Mouse (Mus musculus) hindbrain, embryonic 15.5 days (tissue): ENCODE data around the gene Capn7. TPM values are rescaled to one million over a fixed set of nuclear protein-coding genes. Genes with fewer than 3 reads are reported as not detected.

Experiments used
- ATAC-seq: fragments of 200-750 bp; cut with Nextera tagmentation; 2 replicates; pipeline ENCODE4 v1.8.0; 2017; ENCODE audit warnings: low read depth, moderate number of reproducible peaks, moderate TSS enrichment; ENCODE audit not compliant: low FRiP score
- H3K27ac ChIP-seq: fragments of 300-500 bp; sonication (generic); replicated peaks from 2 replicates; pipeline ENCODE4 v1.5.1; 2015; ENCODE audit warnings: mild to moderate bottlenecking, inconsistent platforms
- H3K27me3 ChIP-seq: fragments of 300-500 bp; sonication (generic); 2 replicates; pipeline ENCODE4 v1.6.1; 2015; ENCODE audit warnings: control low read depth, inconsistent platforms
- H3K36me3 ChIP-seq: fragments of 300-500 bp; sonication (generic); 2 replicates; pipeline ENCODE4 v1.6.1; 2015; ENCODE audit warnings: control low read depth, inconsistent platforms
- H3K4me1 ChIP-seq: fragments of 300-500 bp; sonication (generic); replicated peaks from 2 replicates; pipeline ENCODE4 v1.6.1; 2015; ENCODE audit warnings: control low read depth, inconsistent platforms
- H3K4me2 ChIP-seq: fragments of 300-500 bp; sonication (generic); 2 replicates; pipeline ENCODE4 v1.6.1; 2015; ENCODE audit warnings: moderate library complexity, mild to moderate bottlenecking, inconsistent platforms
- H3K4me3 ChIP-seq: fragments of 300-500 bp; sonication (generic); 2 replicates; pipeline ENCODE4 v1.5.1; 2015; ENCODE audit warnings: mild to moderate bottlenecking, inconsistent platforms
- H3K9ac ChIP-seq: fragments of 300-500 bp; sonication (generic); 2 replicates; pipeline ENCODE4 v1.6.1; 2015; ENCODE audit warnings: inconsistent platforms
- H3K9me3 ChIP-seq: fragments of 300-500 bp; sonication (generic); 2 replicates; pipeline ENCODE4 v1.6.1; 2016; ENCODE audit warnings: control low read depth, inconsistent platforms
- WGBS: fragments of 180-500 bp; shearing (Covaris S2); methylation state at CpG from one replicate; pipeline ENCODE4 v1.1.7; 2015; 5-methylcytosine and 5-hydroxymethylcytosine counted together
- polyA plus RNA-seq: library from polyadenylated mRNA; unstranded; fragments of >200 nt; fragmentation: Nextera tagmentation; extraction: Ambion mirVana; gene quantifications from 2 replicates; pipeline ENCODE4 v1.2.1, GENCODE M21; 2015

Capn7 gene
- polyA plus RNA-seq, 1 experiment from 2014 or later: 83.1 TPM

DNA sequence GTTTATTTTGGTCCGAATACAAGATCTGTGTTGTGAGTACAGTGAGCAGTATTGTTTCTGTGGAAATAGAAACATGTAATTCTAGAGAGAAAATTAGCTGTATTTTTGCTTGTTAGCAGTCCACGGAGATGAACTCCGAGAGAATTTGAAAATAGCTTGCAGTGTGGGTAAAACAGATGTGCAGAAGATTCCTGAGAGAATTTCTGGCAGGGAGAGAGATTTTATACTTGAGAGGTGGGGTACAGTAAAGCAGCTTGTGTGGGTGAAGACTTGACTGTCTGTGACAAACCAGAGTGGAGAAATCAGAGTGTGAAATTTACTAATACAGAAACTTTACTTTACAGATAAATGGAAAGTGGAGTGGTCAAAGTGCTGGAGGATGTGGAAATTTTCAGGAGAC lies 32.9 kb downstream of the Capn7 start:
- Histone ChIP-seq H3K9me3 (no peaks in the 10 kb centered on the region), H3K27me3 (no peaks in the 10 kb centered on the region), H3K4me2 (no peak overlapping the region), H3K9ac (no peak overlapping the region), H3K4me3 (no peak overlapping the region), H3K36me3 (peaks cover 78% of the 10 kb centered on the region), H3K27ac (no peak overlapping the region), H3K4me1 (no peaks in the 10 kb centered on the region)
- ATAC-seq: no peak
- 83% methylated on average over 3 of the region's 3 CpGs for WGBS

DNA sequence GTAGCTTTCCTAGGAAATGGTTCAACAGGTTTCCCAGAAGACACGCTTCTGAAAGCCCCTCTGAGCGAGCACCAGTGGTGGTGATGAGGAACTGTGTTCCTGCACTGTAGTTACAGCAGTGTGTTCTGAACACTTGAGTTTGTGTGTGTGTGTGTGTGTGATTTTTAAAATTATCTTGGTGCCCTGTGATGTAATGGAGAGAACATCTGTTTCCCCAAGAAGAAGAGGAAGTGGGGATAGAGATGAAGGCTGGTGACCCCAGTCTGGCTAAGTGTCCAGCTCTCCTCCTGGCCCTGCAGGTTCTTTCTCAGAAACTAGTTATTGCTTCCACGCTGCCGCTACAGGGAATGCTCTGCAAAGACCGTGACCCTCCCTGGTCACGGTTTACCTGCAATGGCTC lies 38.0 kb downstream of the Capn7 start:
- 93% methylated on average over 6 of the region's 6 CpGs for WGBS

GRCm38 (mm10) chr14:31376331-31376730 lies 39.9 kb downstream of the Capn7 start:
- H3K4me2 ChIP-seq: no peak overlapping the region

More for the DNA sequence above, 38.0 kb downstream of the Capn7 start:
- Histone ChIP-seq H3K4me1 (no peaks in the 10 kb centered on the region), H3K36me3 (peaks cover 86% of the 10 kb centered on the region), H3K27ac (no peak overlapping the region), H3K9ac (no peak overlapping the region), H3K4me3 (no peak overlapping the region), H3K4me2 (no peak overlapping the region), H3K9me3 (no peaks in the 10 kb centered on the region), H3K27me3 (no peaks in the 10 kb centered on the region)
- no peak for ATAC-seq

DNA sequence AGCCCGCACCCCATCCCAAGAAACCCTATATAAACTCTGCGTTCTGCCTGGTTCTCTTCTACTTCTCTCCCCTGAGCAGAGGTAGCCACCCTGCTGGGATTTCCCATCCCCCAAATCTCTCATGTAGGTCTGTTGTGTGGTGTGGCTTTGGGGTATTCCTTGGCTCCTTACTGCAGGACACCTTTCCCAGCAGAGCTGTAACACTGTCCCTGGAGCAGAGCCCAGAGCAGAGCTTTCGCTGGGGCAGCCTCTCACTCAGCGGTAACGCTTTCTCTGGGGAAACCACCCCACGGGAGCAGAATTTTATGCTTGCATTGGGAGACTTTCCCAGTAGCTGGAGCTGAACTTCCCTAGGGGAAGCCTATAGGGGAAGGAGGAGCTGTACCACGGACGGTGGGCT lies 45.8 kb downstream of the Capn7 start:
- Histone ChIP-seq H3K9ac (no peak overlapping the region), H3K27ac (no peak overlapping the region), H3K4me1 (peaks cover 31% of the 10 kb centered on the region), H3K27me3 (no peaks in the 10 kb centered on the region), H3K4me3 (no peak overlapping the region), H3K4me2 (no peak overlapping the region), H3K36me3 (peaks cover 21% of the 10 kb centered on the region), H3K9me3 (no peaks in the 10 kb centered on the region)
- no peak for ATAC-seq
- 90% methylated on average over 8 of the region's 8 CpGs for WGBS

More at GRCm38 (mm10) chr14:31376331-31376730, 39.9 kb downstream of the Capn7 start:
- no peak overlapping the region for H3K9ac ChIP-seq
- peaks cover 67% of the 10 kb centered on the region for H3K36me3 ChIP-seq
- 91% methylated on average over 3 of the region's 3 CpGs for WGBS
- H3K27me3 ChIP-seq: no peaks in the 10 kb centered on the region
- no peaks in the 10 kb centered on the region for H3K4me1 ChIP-seq
- no peaks in the 10 kb centered on the region for H3K9me3 ChIP-seq
- ATAC-seq: no peak
- no peak overlapping the region for H3K4me3 ChIP-seq
- no peak overlapping the region for H3K27ac ChIP-seq

DNA sequence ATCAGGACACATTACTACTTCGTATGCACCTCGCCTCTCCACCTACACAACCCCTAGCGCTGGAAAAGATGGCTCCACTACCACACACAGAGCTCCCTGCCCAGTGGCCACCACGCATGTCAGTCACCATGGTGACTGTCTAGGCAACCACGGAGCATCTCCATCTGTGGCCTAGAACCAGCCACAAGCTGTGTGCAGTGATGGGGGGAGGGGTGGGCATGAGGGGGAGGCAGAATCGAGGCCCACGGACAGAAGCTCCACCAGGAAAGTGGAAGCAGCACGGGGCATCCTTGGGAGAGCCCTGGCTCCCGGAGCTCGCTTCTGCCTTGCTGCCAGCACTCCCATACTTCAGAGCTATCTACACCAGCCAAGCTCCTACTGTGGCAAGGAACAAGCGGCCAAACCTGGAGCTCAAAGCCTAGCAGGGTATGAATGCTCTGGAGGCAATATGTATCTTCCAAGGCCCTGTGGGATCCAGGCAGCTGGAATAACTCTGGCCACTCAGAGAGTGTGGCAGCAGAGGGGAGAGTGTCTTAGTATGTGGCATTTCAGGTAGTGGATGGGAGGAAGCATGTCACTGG lies 47.1 kb downstream of the Capn7 start:
- no peaks in the 10 kb centered on the region for H3K9me3 ChIP-seq
- 61% methylated on average over 11 of the region's 11 CpGs for WGBS
- H3K4me2 ChIP-seq: no peak overlapping the region
- H3K4me1 ChIP-seq: peaks cover 43% of the 10 kb centered on the region
- no peak overlapping the region for H3K9ac ChIP-seq
- no peak for ATAC-seq
- no peaks in the 10 kb centered on the region for H3K27me3 ChIP-seq
- H3K4me3 ChIP-seq: no peak overlapping the region
- H3K36me3 ChIP-seq: peaks cover 9% of the 10 kb centered on the region
- no peak overlapping the region for H3K27ac ChIP-seq

- no peak overlapping the region for H3K4me2 ChIP-seq
- no peak overlapping the region for H3K9ac ChIP-seq
- H3K4me1 ChIP-seq: peaks cover 51% of the 10 kb centered on the region
- ATAC-seq: no peak
- H3K27ac ChIP-seq: 0 out of 2 replicates have a peak overlapping the region, but pooled peaks have one; percentile 16
- no peaks in the 10 kb centered on the region for H3K9me3 ChIP-seq
- WGBS: 56% methylated on average over 13 of the region's 13 CpGs
- no peak overlapping the region for H3K4me3 ChIP-seq
- H3K27me3 ChIP-seq: no peaks in the 10 kb centered on the region
- peaks cover 5% of the 10 kb centered on the region; the same call in 1 of the 2 replicates for H3K36me3 ChIP-seq
Measured at GRCm38 (mm10) chr14:31384366-31385323, 48.2 kb downstream of the Capn7 start.

GRCm38 (mm10) chr14:31385406-31385805 lies 49.0 kb downstream of the Capn7 start:
- WGBS: 95% methylated on average over 5 of the region's 5 CpGs
- ATAC-seq: no peak
- H3K4me2 ChIP-seq: no peak overlapping the region
- H3K27ac ChIP-seq: no peak overlapping the region
- H3K4me1 ChIP-seq: peaks cover 54% of the 10 kb centered on the region
- H3K9ac ChIP-seq: no peak overlapping the region
- no peaks in the 10 kb centered on the region for H3K9me3 ChIP-seq
- H3K36me3 ChIP-seq: peaks cover 5% of the 10 kb centered on the region; the same call in 1 of the 2 replicates
- H3K4me3 ChIP-seq: no peak overlapping the region
- H3K27me3 ChIP-seq: no peaks in the 10 kb centered on the region

- Histone ChIP-seq H3K4me2 (no peak overlapping the region), H3K27me3 (no peaks in the 10 kb centered on the region), H3K36me3 (peaks cover 5% of the 10 kb centered on the region; the same call in 1 of the 2 replicates), H3K4me1 (peaks cover 54% of the 10 kb centered on the region), H3K4me3 (no peak overlapping the region), H3K9me3 (no peaks in the 10 kb centered on the region), H3K9ac (no peak overlapping the region), H3K27ac (no peak overlapping the region)
- ATAC-seq: no peak
- 52% methylated on average over 13 of the region's 13 CpGs for WGBS
Measured at GRCm38 (mm10) chr14:31385977-31386697, 49.7 kb downstream of the Capn7 start.

DNA sequence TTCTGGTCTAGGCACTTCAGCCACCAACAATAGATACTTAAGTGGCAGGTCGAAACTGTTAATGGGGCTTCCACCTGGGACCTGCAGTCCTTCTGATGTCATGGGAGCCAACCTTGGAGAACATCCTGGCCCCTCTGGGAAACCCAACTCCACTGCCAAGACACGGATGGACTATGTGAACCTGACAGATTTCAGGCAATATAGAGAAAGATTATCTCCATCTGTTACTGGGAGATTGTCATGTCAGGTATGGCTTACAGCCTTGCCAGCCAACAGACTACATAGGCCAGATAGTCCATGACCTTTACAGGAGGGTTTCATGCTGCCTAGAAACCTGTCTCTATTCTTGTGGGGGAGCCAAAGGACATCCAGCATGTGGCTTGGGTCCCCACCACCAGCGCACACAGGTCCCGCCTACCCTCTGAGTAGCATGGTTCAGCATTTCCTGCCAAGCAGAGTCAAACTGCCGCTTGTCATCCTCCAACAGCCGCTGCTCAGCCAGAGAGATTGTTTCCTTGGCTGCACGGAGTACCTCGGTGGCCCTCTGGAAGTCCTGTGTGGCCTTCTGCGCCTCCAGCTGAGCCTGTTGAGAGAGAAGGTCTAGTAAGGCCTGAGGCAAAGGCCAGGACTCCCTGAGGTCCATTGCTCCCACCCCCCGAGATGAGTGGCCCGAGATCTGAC lies 51.0 kb downstream of the Capn7 start:
- H3K4me2 ChIP-seq: no peak overlapping the region
- H3K4me1 ChIP-seq: peaks cover 54% of the 10 kb centered on the region
- H3K9me3 ChIP-seq: no peaks in the 10 kb centered on the region
- no peaks in the 10 kb centered on the region for H3K27me3 ChIP-seq
- peaks cover 5% of the 10 kb centered on the region; the same call in 1 of the 2 replicates for H3K36me3 ChIP-seq
- no peak for ATAC-seq
- no peak overlapping the region for H3K4me3 ChIP-seq
- H3K27ac ChIP-seq: peak overlapping the region; percentile 23; the same call in 1 of the 2 replicates
- 69% methylated on average over 11 of the region's 11 CpGs for WGBS
- H3K9ac ChIP-seq: no peak overlapping the region

DNA sequence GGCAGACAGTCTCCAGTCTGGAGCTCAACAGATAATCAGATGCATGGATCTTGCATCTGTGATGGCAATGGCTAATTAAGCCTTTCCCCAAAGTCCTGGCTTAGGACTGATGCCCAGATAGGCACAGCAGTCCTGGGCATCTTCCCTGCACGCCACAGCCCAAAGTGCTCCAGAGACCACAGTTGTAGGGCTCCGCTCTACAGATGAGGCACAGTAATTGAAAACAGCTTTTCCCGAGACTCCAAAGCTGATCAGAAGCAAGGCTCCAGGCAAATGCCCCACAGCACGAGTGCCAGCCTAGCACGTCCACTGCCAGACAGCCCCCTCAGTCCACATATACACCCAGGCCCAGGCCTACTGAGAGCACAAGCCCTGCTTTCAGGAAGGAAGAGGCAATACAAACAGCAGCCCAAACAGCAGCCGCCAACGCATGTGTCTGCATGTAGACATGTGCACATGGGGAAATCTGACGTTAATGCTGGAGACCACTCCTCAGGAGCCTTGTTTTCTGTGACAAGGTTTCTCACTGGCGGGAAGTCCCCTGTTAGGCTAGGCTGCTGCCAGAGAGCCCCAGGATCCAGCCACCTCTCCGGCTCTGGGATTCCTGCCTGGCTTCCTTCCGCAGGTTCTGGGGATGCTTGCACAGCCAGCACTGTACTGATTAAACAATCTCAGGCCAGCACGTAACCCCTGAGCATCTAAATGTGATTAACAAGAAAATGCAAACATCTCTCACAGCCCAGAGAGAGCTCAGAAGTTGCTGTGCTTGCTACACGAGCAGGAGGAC lies 51.8 kb downstream of the Capn7 start:
- H3K4me2 ChIP-seq: no peak overlapping the region
- H3K4me1 ChIP-seq: peaks cover 57% of the 10 kb centered on the region
- H3K27me3 ChIP-seq: no peaks in the 10 kb centered on the region
- H3K36me3 ChIP-seq: peaks cover 5% of the 10 kb centered on the region; the same call in 1 of the 2 replicates
- 58% methylated on average over 13 of the region's 13 CpGs for WGBS
- H3K9ac ChIP-seq: no peak overlapping the region
- no peak for ATAC-seq
- no peaks in the 10 kb centered on the region for H3K9me3 ChIP-seq
- H3K27ac ChIP-seq: peak overlapping the region; percentile 23; the same call in 1 of the 2 replicates
- H3K4me3 ChIP-seq: no peak overlapping the region
